Mouse (Mus musculus) heart, embryonic 11.5 days (tissue): ENCODE data around the gene Fau. TPM values are rescaled to one million over a fixed set of nuclear protein-coding genes. Genes with fewer than 3 reads are reported as not detected.
"Not testable (repeated sequence)": the region's sequence is repeated elsewhere in the genome, so short reads cannot be mapped to it uniquely, and the experiment has no call there.

ENCODE experiments used
- ATAC-seq: fragments of 200-750 bp; cut with Nextera tagmentation; replicated peaks from 2 replicates; pipeline ENCODE4 v1.8.0; 2017; ENCODE audit warnings: moderate library complexity; ENCODE audit not compliant: insufficient number of reproducible peaks, low FRiP score, low TSS enrichment
- H3K27ac ChIP-seq: fragments of 300-500 bp; sonication (generic); 2 replicates; pipeline ENCODE4 v1.5.1; 2014; ENCODE audit warnings: mild to moderate bottlenecking, low read depth, low read length
- H3K27me3 ChIP-seq: fragments of 300-500 bp; sonication (generic); 2 replicates; pipeline ENCODE4 v1.6.1; 2014; ENCODE audit warnings: mild to moderate bottlenecking, low read length, mixed read lengths; ENCODE audit not compliant: control insufficient read depth, insufficient read depth
- H3K36me3 ChIP-seq: fragments of 300-500 bp; sonication (generic); 2 replicates; pipeline ENCODE4 v1.6.1; 2014; ENCODE audit warnings: mild to moderate bottlenecking, low read length, moderate library complexity, mixed read lengths; ENCODE audit not compliant: control insufficient read depth, insufficient read depth
- H3K4me1 ChIP-seq: fragments of 300-500 bp; sonication (generic); 2 replicates; pipeline ENCODE4 v1.6.1; 2014; ENCODE audit warnings: low read length; ENCODE audit not compliant: control insufficient read depth, insufficient read depth
- H3K4me2 ChIP-seq: fragments of 300-500 bp; sonication (generic); 2 replicates; pipeline ENCODE4 v1.6.1; 2014; ENCODE audit warnings: mild to moderate bottlenecking, moderate library complexity
- H3K4me3 ChIP-seq: fragments of 300-500 bp; sonication (generic); 2 replicates; pipeline ENCODE4 v1.5.1; 2014; ENCODE audit warnings: low read depth, low read length
- H3K9ac ChIP-seq: fragments of 300-500 bp; sonication (generic); 2 replicates; pipeline ENCODE4 v1.6.1; 2014; ENCODE audit warnings: mild to moderate bottlenecking, low read depth, low read length, moderate library complexity
- H3K9me3 ChIP-seq: fragments of 300-500 bp; sonication (generic); replicated peaks from 2 replicates; pipeline ENCODE4 v1.6.1; 2016; ENCODE audit warnings: low read length; ENCODE audit not compliant: control insufficient read depth
- WGBS: fragments of 180-500 bp; shearing (Covaris S2); extraction: QIAGEN DNeasy Blood & Tissue Kit; methylation state at CpG from one replicate; pipeline ENCODE4 v1.1.7; 2014; ENCODE audit not compliant: insufficient replicate concordance; 5-methylcytosine and 5-hydroxymethylcytosine counted together
- polyA plus RNA-seq: library from polyadenylated mRNA; unstranded; fragments of >200 nt; fragmentation: Nextera tagmentation; extraction: Ambion mirVana; gene quantifications from 2 replicates; pipeline ENCODE4 v1.2.1, GENCODE M21; 2014

Fau gene
- polyA plus RNA-seq, 1 experiment from 2014 or later, result 633 TPM

DNA sequence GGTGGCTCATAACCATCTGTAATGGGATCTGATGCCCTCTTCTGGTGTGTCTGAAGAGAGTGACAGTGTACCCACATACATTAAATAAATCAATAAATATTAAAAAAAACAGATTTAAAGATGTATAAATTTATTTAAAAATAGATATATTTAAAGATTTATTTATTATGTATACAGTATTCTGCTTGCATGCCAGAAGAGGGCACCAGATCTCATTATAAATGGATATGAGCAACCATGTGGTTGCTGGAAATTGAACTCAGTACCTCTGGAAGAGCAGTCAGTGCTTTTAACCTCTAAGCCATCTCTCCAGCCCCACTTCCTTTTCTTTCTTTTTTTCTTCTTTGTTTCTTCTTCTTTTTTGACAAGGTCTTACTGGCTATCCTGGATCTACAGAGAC lies 17.6 kb upstream of the Fau start:
- Histone ChIP-seq H3K9me3 (no peaks in the 10 kb centered on the region), H3K4me2 (no peak overlapping the region), H3K27me3 (no peaks in the 10 kb centered on the region), H3K27ac (no peak overlapping the region), H3K4me3 (no peak overlapping the region), H3K9ac (no peak overlapping the region), H3K4me1 (no peaks in the 10 kb centered on the region), H3K36me3 (no peaks in the 10 kb centered on the region)
- ATAC-seq, result no peak

DNA sequence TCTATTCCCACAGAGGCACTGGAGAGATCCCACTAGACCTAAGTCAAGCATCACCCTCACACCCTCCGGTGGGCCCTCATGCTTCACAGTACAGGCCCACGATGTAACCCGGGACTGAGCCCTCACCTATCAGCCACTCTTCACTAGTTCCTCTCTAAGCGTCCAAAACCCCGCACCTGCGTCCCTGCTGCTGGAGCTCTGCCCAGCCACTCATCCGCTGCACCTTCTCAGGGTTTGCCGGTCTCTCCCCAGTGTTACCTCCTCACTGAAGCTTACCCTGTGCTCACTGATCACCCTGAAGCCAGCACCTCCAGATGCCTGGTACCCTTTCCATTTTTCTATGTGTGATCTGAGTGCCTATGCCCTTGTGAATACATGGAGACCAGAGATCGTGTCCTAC lies 15.4 kb upstream of the Fau start:
- Histone ChIP-seq H3K36me3 (no peaks in the 10 kb centered on the region), H3K9me3 (no peaks in the 10 kb centered on the region), H3K9ac (no peak overlapping the region), H3K4me1 (peaks cover 6% of the 10 kb centered on the region), H3K27ac (no peak overlapping the region), H3K4me2 (no peak overlapping the region), H3K27me3 (no peaks in the 10 kb centered on the region), H3K4me3 (no peak overlapping the region)
- WGBS, result 78% methylated on average over 9 of the region's 9 CpGs
- ATAC-seq, result no peak

DNA sequence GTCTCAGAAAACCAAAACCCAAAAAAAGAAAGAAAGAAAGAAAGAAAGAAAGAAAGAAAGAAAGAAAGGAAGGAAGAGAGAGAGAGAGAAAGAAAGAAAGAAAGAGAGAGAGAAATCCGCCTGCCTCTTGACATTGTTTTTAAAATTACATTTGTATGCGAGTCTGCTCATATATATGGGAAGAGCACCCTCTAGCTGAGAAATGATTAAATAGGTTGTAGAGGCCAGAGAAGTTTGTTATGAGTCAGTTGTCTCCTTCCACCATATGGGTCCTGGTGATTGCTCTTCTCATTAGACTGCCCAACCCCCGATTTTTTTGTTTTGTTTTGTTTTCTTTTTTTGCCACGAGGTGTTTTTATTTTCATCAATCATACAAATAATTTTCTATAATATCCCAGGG lies 13.5 kb upstream of the Fau start:
- H3K4me2 ChIP-seq, H3K27me3 ChIP-seq, H3K9ac ChIP-seq, H3K4me3 ChIP-seq, H3K27ac ChIP-seq, ATAC-seq, H3K9me3 ChIP-seq, H3K36me3 ChIP-seq: not testable (repeated sequence)
- H3K4me1 ChIP-seq, result peaks cover 16% of the 10 kb centered on the region
- WGBS, result 60% methylated on average over 4 of the region's 4 CpGs

GRCm38 (mm10) chr19:6045366-6046293 lies 12.0 kb upstream of the Fau start:
- H3K4me1 ChIP-seq, result peaks cover 16% of the 10 kb centered on the region
- 18% methylated on average over 20 of the region's 20 CpGs for WGBS
- peak overlapping the region; percentile 94 for H3K9ac ChIP-seq
- peak overlapping the region; percentile 97 for H3K4me2 ChIP-seq
- H3K27ac ChIP-seq, result peak overlapping the region; percentile 98
- H3K9me3 ChIP-seq, result no peaks in the 10 kb centered on the region
- H3K4me3 ChIP-seq, result peak overlapping the region; percentile 82
- H3K27me3 ChIP-seq, result no peaks in the 10 kb centered on the region
- ATAC-seq, result no peak
- H3K36me3 ChIP-seq, result peaks cover 22% of the 10 kb centered on the region

- ATAC-seq, result peak; percentile 84
- Histone ChIP-seq H3K27me3 (no peaks in the 10 kb centered on the region), H3K36me3 (peaks cover 31% of the 10 kb centered on the region), H3K4me3 (peak within 1 kb of the TSS; percentile 82), H3K9ac (peak within 1 kb of the TSS; percentile 94), H3K27ac (peak within 1 kb of the TSS; percentile 98), H3K9me3 (no peaks in the 10 kb centered on the region), H3K4me1 (peaks cover 16% of the 10 kb centered on the region), H3K4me2 (peak within 1 kb of the TSS; percentile 97)
- under 1% methylated on average over 65 of the region's 65 CpGs for whole genome bisulfite sequencing
These were observed 11.1 kb upstream of the Fau start, which contains the start of gene Syvn1 for GRCm38 (mm10) chr19:6046294-6047153. Gene Syvn1 (plus strand): TSS chr19:6046576.

DNA sequence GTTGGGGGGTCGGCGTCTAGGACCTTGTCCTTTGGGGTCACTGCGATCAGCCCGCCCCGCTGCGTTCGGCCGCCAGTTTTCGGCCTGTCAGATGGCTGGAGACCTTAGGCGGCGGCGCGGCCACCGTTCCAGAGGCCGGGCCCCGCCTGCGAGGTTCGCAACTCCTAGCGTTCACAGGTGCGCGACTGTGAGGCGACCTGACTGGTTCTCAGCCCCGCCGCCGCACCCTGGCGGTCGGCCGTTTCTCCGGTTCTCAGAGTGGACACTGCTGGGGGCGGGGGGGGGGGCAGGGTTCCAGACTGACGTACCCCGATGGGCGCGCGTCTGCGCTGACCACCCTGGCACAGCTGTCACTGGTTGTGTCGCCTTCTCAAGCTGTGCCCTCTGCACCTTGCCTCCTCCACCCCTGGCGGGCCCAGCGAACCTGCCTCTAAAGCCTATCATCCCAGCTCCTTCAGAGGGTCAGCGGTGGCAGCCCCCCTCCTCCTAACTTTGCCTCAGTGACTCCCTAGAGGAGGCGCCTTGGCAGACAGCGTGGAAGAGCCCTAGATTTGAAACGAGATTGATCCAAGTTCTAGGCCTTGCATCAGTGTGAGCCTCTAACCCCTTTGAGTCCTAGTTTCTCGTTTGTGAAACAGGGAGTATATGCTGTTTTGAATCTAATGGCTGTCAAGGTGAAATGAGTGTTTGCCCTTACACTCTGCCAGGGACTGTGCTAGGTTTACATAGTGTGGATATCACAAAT lies 10.3 kb upstream of the Fau start:
- H3K27me3 ChIP-seq, result no peaks in the 10 kb centered on the region
- H3K9ac ChIP-seq, result peak overlapping the region; percentile 94
- peak overlapping the region; percentile 98 for H3K27ac ChIP-seq
- H3K4me3 ChIP-seq, result peak overlapping the region; percentile 82
- H3K9me3 ChIP-seq, result no peaks in the 10 kb centered on the region
- H3K4me2 ChIP-seq, result peak overlapping the region; percentile 97
- WGBS, result 2% methylated on average over 44 of the region's 44 CpGs
- peak; percentile 31; the same call in 1 of the 2 replicates for ATAC-seq
- H3K36me3 ChIP-seq, result peaks cover 36% of the 10 kb centered on the region
- peaks cover 16% of the 10 kb centered on the region for H3K4me1 ChIP-seq

GRCm38 (mm10) chr19:6047899-6048166 lies 9.8 kb upstream of the Fau start:
- peaks cover 41% of the 10 kb centered on the region for H3K36me3 ChIP-seq
- no peaks in the 10 kb centered on the region for H3K27me3 ChIP-seq
- peak overlapping the region; percentile 82 for H3K4me3 ChIP-seq
- H3K9ac ChIP-seq, result peak overlapping the region; percentile 94
- peaks cover 16% of the 10 kb centered on the region for H3K4me1 ChIP-seq
- no peak overlapping the region for H3K27ac ChIP-seq
- no peaks in the 10 kb centered on the region for H3K9me3 ChIP-seq
- no peak for ATAC-seq
- H3K4me2 ChIP-seq, result peak overlapping the region; percentile 97
- whole genome bisulfite sequencing, result 82% methylated on average over 8 of the region's 8 CpGs

DNA sequence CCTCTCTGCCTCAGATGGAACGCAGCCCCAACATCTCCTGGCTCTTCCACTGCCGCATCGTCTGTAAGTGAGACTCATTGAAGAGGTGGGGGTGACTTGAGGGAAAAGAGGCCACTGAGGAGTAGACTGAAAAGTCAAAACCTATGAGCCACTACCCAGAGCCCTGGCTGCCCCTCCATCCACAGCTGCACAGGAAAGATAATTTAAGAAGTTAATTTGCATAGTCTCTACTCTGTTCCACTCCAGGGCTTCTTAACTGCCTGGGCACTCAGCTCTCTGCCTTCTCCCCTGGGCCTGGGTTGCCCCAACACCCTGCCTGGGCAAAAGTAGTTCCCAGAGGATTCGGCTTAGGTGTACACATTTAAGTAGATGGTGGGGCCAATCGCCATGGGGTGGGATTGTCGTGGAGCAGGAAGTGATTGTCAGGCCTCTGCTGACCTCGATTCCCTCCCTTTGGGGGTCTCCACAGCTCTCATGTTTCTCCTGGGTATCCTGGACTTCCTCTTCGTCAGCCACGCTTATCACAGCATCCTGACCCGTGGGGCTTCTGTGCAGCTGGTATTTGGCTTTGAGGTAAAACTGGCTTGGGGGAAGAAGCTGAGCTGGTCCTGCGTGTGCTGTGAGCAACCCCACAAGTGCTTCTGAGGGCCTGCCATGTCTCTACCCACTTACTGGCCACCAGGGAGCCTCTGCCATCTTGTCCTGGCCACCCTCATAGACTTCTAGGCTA lies 8.8 kb upstream of the Fau start:
- peaks cover 47% of the 10 kb centered on the region for H3K36me3 ChIP-seq
- H3K27me3 ChIP-seq, result no peaks in the 10 kb centered on the region
- H3K9ac ChIP-seq, result peak overlapping the region; percentile 3; the same call in 1 of the 2 replicates
- no peak for ATAC-seq
- no peak overlapping the region for H3K4me2 ChIP-seq
- WGBS, result 79% methylated on average over 11 of the region's 11 CpGs
- no peak overlapping the region for H3K4me3 ChIP-seq
- peaks cover 16% of the 10 kb centered on the region for H3K4me1 ChIP-seq
- no peak overlapping the region for H3K27ac ChIP-seq
- no peaks in the 10 kb centered on the region for H3K9me3 ChIP-seq
